Mouse (Mus musculus): ENCODE results near the gene Slc30a7. TPM values are rescaled to one million over a fixed set of nuclear protein-coding genes. Genes with fewer than 3 reads are reported as not detected.
A peak's percentile ranks its signal among the peaks of the same experiment; 100 is the strongest.

Gene Slc30a7
- polyA plus RNA-seq, 1 experiment from 2014 or later: 23.2 TPM

DNA sequence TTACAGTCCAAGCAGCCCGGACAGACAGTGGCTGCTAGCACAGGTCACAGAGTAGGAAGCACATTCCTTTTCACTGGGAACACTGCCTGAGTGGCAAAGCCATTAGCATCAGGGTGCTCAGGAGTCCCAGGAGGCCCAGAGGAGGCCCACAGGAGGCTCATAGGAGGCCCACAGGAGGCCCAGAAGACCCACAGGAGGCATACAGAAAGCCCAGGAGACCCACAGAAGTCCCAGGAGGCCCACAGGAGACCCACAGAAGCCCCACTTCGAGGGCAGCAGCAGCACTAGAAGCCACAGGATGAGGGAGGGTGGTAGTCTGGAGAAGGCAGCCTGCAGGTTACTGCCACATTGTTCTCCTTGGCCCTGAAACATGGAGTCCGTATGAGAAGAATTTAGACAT is 54.1 kb downstream of the Slc30a7 start:
- peaks cover 27% of the 10 kb centered on the region for H3K36me3 ChIP-seq (ENCODE audit: insufficient read depth, low read length)
- WGBS: 79% methylated on average over 3 of the region's 3 CpGs

DNA sequence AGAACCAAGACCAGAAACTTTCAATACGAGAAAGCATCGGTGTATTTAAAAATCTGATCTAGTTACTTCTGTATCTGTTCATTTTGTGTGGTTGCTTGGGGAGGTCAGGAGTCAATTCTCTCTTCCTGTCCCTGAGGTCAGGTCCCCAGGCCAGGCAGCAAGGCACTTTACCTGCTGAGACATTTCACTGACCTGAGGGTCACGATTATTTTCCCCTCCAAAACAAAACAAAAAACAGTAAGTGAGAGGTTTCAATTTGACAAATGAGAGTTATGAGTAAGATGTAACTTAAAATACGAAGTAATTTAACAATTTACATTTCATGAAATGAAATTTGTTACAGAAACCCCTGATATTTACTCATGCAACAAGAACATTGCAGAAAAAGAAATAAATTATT is 54.9 kb downstream of the Slc30a7 start:
- Histone ChIP-seq H3K9me3 (replicated peaks; ENCODE audit: low read length) (no peaks in the 10 kb centered on the region), H3K4me3 (replicated peaks; ENCODE audit: low read depth, low read length) (no peak overlapping the region), H3K9ac (ENCODE audit: low read depth, low read length) (no peak overlapping the region), H3K4me2 (ENCODE audit: low read length) (no peak overlapping the region), H3K36me3 (ENCODE audit: insufficient read depth, low read length) (peaks cover 30% of the 10 kb centered on the region), H3K27me3 (ENCODE audit: insufficient read depth, low read length) (no peaks in the 10 kb centered on the region), H3K4me1 (replicated peaks; ENCODE audit: insufficient read depth, low read length) (no peaks in the 10 kb centered on the region), H3K27ac (no peak overlapping the region)
- TF ChIP-seq CTCF (IDR thresholded peaks at IDR 0.05; ENCODE audit: low read depth): no peak
- DNase-seq (ENCODE audit: low spot score) (no peak), ATAC-seq (replicated peaks; ENCODE audit: low FRiP score, low read depth) (no peak)
- 81% methylated on average over 4 of the region's 4 CpGs for WGBS

More for the DNA sequence above, 54.1 kb downstream of the Slc30a7 start:
- Histone ChIP-seq H3K27me3 (ENCODE audit: insufficient read depth, low read length) (no peaks in the 10 kb centered on the region), H3K4me1 (replicated peaks; ENCODE audit: insufficient read depth, low read length) (no peaks in the 10 kb centered on the region), H3K27ac (no peak overlapping the region), H3K9ac (ENCODE audit: low read depth, low read length) (no peak overlapping the region), H3K4me3 (replicated peaks; ENCODE audit: low read depth, low read length) (no peak overlapping the region), H3K9me3 (replicated peaks; ENCODE audit: low read length) (no peaks in the 10 kb centered on the region), H3K4me2 (ENCODE audit: low read length) (no peak overlapping the region)
- no peak for TF ChIP-seq CTCF (IDR thresholded peaks at IDR 0.05; ENCODE audit: low read depth)
- no peak for ATAC-seq (replicated peaks; ENCODE audit: low FRiP score, low read depth)
- no peak for DNase-seq (ENCODE audit: low spot score)

DNA sequence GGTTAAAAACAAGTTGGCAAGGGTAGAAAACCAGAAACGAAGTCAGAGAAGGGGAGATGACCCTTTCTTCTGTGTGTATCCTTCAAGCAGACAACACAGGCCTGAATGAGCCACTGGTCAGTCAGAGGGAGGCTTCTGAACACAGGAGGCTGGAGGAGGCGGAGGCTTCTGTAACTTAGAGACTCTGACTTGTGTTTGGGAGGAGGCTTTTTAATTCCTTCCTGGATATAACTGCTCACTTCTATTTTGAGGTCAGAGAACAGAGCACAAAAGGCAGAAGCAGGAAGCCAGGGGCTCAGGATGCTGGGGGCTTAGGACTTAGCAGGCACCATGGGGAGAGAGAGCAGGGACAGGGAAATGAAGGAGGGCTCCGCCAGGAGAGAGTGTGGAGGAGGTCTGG is 56.0 kb downstream of the Slc30a7 start:
- Histone ChIP-seq H3K9me3 (replicated peaks; ENCODE audit: low read length) (no peaks in the 10 kb centered on the region), H3K36me3 (ENCODE audit: insufficient read depth, low read length) (peaks cover 41% of the 10 kb centered on the region), H3K4me1 (replicated peaks; ENCODE audit: insufficient read depth, low read length) (no peaks in the 10 kb centered on the region), H3K4me2 (ENCODE audit: low read length) (no peak overlapping the region), H3K4me3 (replicated peaks; ENCODE audit: low read depth, low read length) (no peak overlapping the region), H3K27ac (no peak overlapping the region), H3K9ac (ENCODE audit: low read depth, low read length) (no peak overlapping the region), H3K27me3 (ENCODE audit: insufficient read depth, low read length) (no peaks in the 10 kb centered on the region)
- DNase-seq (ENCODE audit: low spot score): peak; percentile 10
- TF ChIP-seq CTCF (IDR thresholded peaks at IDR 0.05; ENCODE audit: low read depth): no peak
- ATAC-seq (replicated peaks; ENCODE audit: low FRiP score, low read depth): no peak
- WGBS: 75% methylated on average over 3 of the region's 3 CpGs

DNA sequence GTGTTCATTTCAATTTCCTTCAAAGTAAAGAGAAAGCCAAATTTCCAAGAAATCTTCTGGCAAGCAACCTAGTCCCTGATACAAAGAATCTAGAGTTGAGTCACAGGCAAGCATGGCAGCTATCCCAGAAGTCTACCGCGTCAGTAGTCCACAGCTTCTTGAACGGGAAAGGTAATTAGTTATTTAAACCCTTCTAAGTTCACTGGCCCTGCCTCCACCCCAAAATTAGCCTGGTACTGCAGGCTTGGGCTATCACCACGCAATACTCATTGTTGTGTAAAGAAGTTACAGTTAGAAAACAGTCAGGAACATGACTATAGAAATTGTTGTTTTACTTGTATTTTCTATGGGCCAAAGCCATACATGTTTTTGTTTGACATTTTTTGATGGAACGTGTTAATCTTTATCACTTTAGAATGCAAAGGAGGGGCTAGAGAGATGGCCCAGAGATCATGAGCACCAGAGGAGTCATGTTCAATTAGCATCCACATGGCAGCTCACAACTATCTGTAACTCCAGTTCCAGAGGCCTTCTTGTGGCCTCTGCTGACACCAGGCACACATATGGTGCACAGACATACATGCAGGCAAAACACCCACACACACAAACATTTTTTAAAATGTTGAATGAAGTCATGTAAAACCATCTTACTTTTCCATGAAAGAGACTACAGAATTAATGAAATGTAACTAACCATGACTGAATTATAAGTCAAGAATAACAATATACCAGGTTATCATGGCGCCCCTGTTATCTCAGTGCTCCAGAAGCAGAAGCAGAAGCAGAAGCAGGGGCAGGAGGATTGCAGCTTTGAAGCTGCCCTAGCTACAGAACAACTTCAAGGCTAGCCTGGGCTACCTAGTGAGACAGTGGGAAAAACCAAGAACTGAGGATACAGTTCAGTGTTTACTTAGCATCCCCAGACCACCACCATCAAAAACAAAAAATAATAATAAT is 57.0 kb downstream of the Slc30a7 start:
- 87% methylated on average over 6 of the region's 6 CpGs for WGBS
- no peaks in the 10 kb centered on the region for H3K4me1 ChIP-seq (replicated peaks; ENCODE audit: insufficient read depth, low read length)
- no peak overlapping the region for H3K9ac ChIP-seq (ENCODE audit: low read depth, low read length)
- DNase-seq (ENCODE audit: low spot score) (no peak), ATAC-seq (replicated peaks; ENCODE audit: low FRiP score, low read depth) (no peak)
- no peaks in the 10 kb centered on the region for H3K27me3 ChIP-seq (ENCODE audit: insufficient read depth, low read length)
- TF ChIP-seq CTCF (IDR thresholded peaks at IDR 0.05; ENCODE audit: low read depth): no peak
- H3K27ac ChIP-seq: no peak overlapping the region
- H3K9me3 ChIP-seq (replicated peaks; ENCODE audit: low read length): no peaks in the 10 kb centered on the region
- H3K4me3 ChIP-seq (replicated peaks; ENCODE audit: low read depth, low read length): no peak overlapping the region
- peaks cover 44% of the 10 kb centered on the region for H3K36me3 ChIP-seq (ENCODE audit: insufficient read depth, low read length)
- no peak overlapping the region for H3K4me2 ChIP-seq (ENCODE audit: low read length)

DNA sequence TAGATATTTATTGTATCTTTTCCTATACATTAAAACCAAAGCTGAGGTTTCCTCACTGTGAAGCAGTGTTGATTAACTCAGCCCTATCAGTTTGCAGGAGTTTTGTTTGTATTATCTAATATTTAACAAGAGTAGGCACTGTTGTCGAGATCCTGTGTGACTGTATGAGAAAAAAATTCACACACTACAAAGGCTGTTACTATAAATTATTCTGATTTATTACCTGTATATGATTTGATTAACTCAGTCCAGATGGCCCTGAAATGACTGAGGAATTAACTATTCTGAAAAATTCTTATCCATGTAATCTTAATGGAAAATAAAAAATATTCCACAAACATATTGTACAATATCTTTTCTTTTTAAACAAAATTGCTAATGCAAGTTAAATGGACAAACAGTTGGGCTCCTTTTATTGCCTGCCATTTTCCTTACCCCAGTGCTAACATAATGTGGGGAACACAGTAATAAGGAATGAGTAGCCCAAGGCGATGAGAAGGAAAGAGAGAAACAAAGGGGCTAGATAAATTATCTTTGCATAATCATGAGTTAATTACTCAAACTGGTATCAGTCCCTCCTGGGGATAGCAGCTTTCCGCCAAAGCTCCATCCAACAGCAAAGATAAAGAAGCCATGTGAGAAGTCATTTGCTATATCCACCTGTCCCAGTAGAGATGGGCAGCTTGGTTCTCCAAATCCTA is 57.8 kb downstream of the Slc30a7 start:
- WGBS: 68% methylated on average over 3 of the region's 3 CpGs
- DNase-seq (ENCODE audit: low spot score): no peak
- Histone ChIP-seq H3K27me3 (ENCODE audit: insufficient read depth, low read length) (no peaks in the 10 kb centered on the region), H3K9me3 (replicated peaks; ENCODE audit: low read length) (no peaks in the 10 kb centered on the region), H3K4me3 (replicated peaks; ENCODE audit: low read depth, low read length) (no peak overlapping the region), H3K9ac (ENCODE audit: low read depth, low read length) (no peak overlapping the region), H3K4me2 (ENCODE audit: low read length) (no peak overlapping the region), H3K36me3 (ENCODE audit: insufficient read depth, low read length) (peaks cover 44% of the 10 kb centered on the region), H3K4me1 (replicated peaks; ENCODE audit: insufficient read depth, low read length) (no peaks in the 10 kb centered on the region), H3K27ac (no peak overlapping the region)
- no peak for TF ChIP-seq CTCF (IDR thresholded peaks at IDR 0.05; ENCODE audit: low read depth)
- no peak for ATAC-seq (replicated peaks; ENCODE audit: low FRiP score, low read depth)

DNA sequence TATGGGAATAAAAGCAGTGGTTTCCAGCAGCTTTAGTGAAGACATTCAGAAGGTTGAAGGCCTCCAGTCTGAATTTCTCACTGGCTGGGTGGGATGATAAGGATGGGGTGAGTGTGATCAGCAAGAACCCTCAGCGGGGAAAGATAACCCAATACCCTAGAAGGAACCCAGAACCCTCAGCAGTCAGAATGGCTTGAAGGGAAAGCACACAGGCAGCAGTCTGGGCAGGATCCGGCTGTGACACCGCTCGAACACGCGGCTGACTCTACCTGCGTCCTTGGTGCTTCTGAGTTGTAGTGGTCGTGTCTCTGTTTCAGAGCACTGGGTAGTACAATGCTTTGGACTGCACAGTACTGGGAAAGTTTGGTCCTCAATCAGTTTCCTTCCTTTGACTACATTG is 60.9 kb downstream of the Slc30a7 start:
- no peak for ATAC-seq (replicated peaks; ENCODE audit: low FRiP score, low read depth)

More for the DNA sequence above, 60.9 kb downstream of the Slc30a7 start:
- WGBS: 94% methylated on average over 8 of the region's 8 CpGs
- Histone ChIP-seq H3K4me1 (replicated peaks; ENCODE audit: insufficient read depth, low read length) (no peaks in the 10 kb centered on the region), H3K4me2 (ENCODE audit: low read length) (no peak overlapping the region), H3K27me3 (ENCODE audit: insufficient read depth, low read length) (no peaks in the 10 kb centered on the region), H3K9me3 (replicated peaks; ENCODE audit: low read length) (no peaks in the 10 kb centered on the region), H3K27ac (no peak overlapping the region), H3K36me3 (ENCODE audit: insufficient read depth, low read length) (peaks cover 38% of the 10 kb centered on the region), H3K4me3 (replicated peaks; ENCODE audit: low read depth, low read length) (no peak overlapping the region), H3K9ac (ENCODE audit: low read depth, low read length) (no peak overlapping the region)
- no peak for DNase-seq (ENCODE audit: low spot score)
- TF ChIP-seq CTCF (IDR thresholded peaks at IDR 0.05; ENCODE audit: low read depth): no peak
